Mouse (Mus musculus): ENCODE measurements around the gene Muc1. TPM values are rescaled to one million over a fixed set of nuclear protein-coding genes. Genes with fewer than 3 reads are reported as not detected.
"Not testable (repeated sequence)": the region's sequence is repeated elsewhere in the genome, so short reads cannot be mapped to it uniquely, and the experiment has no call there.

Gene Muc1
- total RNA-seq, 2 experiments from 2014 or later, result 0.56 TPM; not detected in 1

GRCm38 (mm10) chr3:89210162-89210561 lies 18.7 kb upstream of the Muc1 start:
- DNase-seq, result no peak

DNA sequence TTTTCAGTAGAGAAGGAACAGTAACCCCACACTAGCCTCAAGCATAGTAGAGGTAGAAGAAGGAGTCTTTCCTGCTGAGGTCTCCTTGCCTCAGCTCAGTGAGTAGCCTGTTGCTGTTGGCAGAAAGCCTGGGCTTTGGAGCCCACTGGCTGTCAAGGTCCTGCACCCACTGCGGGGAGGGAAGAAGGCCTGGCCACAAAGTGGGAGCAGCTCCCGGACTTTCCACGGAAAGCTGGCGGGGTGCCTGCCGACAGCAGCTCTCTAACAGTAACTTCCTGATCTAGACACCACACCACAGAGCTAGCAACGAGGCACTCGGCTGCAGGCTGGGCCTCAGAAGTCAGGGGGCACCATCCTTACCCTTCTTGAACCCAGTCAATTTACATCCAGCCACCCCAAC lies 18.1 kb upstream of the Muc1 start:
- peak; percentile 57 to 71 for DNase-seq

- DNase-seq, result peak; percentile 95 to 98
Measured at GRCm38 (mm10) chr3:89213803-89214530, 14.9 kb upstream of the Muc1 start.

DNA sequence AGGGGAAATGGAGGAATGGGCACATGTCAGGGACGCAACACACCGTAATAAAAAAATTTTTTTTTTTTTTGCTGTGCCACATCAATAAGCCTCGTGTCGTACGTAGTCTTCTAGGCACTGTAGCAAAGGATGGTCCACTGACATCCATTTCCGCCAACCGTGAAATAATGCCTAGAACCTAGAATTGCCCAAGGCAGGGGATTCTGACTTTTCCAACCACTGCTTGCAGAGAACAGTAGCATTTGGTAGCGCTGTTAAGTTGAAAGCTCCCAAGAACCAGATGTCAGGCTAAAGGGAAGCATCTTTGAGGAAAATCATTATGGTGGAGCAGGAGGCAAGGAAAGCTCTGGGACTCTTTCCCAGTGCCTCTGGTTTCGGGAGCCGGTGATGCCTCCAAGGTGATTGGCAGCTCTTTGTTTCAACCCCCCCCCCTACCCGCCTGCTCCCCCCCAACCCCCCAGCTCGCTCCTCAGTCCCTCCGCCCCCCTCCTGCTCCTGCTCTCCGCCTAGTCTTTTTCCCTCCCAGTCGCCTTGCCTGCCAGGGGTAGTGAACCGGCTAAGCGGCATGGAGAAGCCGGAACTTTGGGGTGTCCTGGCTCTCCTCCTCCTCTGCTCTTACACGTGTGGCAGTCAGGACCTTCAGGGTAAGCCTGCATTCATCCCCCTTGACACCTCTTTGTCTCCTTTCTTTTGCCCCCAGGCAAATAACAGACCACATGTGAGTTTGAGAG lies 14.0 kb upstream of the Muc1 start, which contains the start of gene Thbs3:
Gene Thbs3 (plus strand): TSS at position 500 of the 731 bp plus-strand sequence.
- no peak for DNase-seq

DNA sequence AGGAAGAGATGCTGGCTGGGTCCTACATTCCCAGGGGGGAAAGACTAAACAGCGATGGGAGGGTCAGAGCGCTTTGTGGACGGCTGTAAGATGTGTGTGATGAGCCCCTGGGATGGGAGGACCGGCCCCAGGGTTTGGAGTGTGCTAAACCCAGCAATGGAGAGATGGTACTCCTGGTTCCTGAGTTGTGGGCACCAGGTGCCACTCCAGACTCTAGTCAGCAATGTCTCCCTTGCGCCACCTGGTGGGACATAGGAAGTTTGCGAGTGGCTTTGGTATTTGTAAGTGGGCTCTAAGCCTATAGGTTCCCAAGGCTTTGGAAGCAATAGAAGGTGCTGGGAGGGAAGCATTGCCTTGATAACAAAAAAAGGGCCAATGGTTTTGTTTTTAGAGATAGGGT lies 13.0 kb upstream of the Muc1 start:
- peak; percentile 81 to 87 for DNase-seq

DNA sequence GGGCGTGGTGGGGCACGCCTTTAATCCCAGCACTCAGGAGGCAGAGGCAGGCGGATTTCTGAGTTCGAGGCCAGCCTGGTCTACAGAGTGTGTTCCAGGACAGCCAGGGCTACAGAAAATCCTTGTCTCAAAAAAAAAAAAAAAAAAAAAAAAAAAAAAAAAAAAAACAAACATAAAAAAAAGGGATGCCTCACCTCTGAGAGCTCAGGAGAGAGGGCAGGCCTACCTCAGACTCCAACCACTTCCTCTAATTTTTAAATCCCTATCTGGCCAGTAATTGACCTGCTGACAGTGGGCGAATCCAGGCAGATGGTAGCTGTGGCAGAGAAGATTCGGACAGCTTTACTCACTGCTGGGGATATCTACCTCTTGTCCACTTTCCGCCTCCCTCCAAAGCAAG lies 12.4 kb upstream of the Muc1 start:
- not testable (repeated sequence) for DNase-seq

- DNase-seq, result no peak
Measured at GRCm38 (mm10) chr3:89218271-89218670, 10.6 kb upstream of the Muc1 start.

GRCm38 (mm10) chr3:89219546-89219945 lies 9.3 kb upstream of the Muc1 start:
- DNase-seq, result no peak

GRCm38 (mm10) chr3:89221167-89221566 lies 7.7 kb upstream of the Muc1 start:
- no peak for DNase-seq

GRCm38 (mm10) chr3:89224796-89225195 lies 4.1 kb upstream of the Muc1 start:
- no peak for DNase-seq

DNA sequence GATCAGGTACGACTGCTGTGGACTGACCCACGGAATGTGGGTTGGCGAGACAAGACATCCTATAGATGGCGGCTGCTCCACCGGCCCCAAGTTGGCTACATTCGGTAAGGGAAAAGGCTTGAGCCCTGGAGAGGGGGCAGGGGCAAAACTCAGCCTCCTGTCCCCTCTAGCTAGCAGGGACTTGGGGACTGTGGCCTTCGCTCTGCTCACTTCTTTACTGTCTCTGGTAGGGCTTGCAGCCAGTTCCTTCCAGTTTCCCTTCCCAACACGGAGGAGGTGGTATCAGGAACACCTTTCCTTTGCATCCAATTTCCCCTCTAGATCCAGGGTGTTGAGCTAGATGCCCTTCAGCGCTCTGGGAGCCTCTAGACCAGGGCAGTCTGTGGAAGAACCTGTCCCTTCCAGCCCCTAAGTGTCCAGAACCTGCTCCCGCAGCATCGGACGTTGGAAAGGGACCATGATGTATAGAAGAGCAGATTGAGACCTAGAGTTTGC lies 3.5 kb upstream of the Muc1 start:
- no peak for DNase-seq

DNA sequence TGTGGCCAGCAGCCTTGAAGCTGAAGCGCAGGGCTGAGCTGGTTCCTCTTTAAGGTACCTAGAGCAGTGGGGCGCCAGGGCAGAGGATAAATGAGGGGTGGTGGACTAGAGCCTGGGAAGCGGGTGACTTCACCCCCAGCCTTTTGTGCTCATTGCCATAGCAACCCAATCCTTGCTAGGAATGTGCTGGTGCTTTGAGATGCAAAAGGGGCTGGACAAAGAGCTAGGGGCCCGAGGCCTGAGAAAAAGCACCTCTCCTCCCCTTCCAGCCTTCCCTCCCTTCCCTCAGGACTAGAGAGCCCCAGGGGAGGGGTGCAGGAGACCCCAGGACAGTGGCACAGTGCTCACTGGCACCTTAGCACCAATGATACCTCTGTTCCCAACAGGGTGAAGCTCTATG lies 2.9 kb upstream of the Muc1 start:
- no peak for DNase-seq

DNA sequence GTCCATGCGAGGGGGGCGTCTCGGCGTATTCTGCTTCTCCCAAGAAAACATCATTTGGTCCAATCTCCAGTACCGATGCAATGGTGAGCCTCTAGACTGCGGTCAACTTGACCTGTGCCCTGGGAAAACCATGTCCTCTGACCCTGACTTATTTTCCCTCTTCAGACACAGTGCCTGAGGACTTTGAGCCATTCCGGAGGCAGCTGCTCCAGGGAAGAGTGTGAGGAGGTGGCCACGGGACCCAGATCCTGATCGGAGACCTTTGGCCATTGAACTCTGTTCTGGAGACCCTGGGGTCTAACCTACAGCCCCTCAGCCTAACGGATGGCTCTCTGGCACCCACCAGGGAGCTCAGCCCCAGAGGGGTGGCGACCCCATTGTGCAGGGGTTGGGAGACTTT lies 2.5 kb upstream of the Muc1 start:
- no peak for DNase-seq

GRCm38 (mm10) chr3:89226900-89227299 lies 2.0 kb upstream of the Muc1 start, which contains the start of gene Mtx1:
Mtx1 (minus strand) TSS chr3:89227088.
- no peak for DNase-seq

DNA sequence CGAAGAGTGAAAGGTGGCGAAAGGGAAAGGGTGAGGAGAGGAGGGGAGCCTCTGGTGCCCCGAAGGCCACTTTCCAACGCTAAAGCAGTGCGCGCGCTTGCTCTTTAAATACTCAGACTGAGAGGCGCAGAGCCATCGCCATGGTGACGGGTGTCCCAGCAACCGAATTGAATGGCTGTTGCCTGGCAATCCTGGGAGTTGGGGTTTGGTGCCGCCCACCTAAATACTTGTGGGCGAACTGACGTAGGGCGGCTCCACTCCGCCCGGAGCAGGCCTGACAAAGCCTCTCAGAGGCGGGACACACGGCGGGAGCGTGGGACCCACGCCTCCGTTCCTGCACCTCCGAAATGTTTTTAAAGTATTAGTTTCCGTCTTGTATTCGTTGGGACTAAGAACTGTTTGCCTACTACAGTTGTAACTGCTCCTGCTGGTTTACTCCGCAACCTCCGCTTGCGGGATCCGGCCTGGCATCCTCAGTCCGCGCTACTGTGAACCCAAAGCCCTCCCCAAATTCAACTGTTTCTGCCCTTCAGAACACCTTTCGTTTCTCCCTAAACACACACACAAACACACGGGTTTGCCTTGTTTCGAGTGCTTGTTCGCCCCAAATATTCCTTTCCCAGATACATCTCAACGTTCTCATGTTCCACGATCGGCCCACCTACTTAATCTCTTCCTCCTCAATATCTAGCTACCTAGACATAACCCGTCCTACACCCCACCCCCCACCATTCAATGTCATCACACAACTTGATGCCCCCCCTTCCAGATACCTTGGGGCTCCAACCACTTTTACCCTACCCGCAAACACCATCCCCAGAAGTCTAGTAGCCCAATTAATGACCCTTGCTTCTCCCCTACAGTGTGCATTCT lies 1.3 kb upstream of the Muc1 start:
- DNase-seq, result peak; percentile 92

- DNase-seq, result peak; percentile 89 to 91
Measured at GRCm38 (mm10) chr3:89228180-89228549, 692 bp upstream of the Muc1 start.

- no peak for DNase-seq
Measured at GRCm38 (mm10) chr3:89229276-89229675, 419 bp downstream of the Muc1 start.

DNA sequence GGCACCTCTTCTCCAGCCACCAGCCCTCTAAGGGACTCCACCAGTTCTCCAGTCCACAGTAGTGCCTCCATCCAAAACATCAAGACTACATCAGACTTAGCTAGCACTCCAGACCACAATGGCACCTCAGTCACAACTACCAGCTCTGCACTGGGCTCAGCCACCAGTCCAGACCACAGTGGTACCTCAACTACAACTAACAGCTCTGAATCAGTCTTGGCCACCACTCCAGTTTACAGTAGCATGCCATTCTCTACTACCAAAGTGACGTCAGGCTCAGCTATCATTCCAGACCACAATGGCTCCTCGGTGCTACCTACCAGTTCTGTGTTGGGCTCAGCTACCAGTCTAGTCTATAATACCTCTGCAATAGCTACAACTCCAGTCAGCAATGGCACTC lies 1.7 kb downstream of the Muc1 start:
- no peak for DNase-seq

DNA sequence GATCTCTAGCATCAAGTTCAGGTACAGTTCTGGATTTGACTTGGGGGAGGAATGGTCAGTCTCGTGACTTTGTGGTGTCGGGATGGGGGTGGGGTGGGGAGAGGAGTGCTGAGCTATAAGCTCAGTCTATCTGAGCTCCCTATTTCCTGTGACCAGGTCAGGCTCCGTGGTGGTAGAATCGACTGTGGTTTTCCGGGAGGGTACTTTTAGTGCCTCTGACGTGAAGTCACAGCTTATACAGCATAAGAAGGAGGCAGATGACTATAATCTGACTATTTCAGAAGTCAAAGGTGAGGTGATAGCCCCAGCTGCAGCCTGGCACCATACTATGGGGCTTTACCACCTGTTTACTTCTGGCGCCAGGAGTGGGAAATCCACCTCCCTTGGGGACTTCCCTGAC lies 2.5 kb downstream of the Muc1 start:
- DNase-seq, result no peak

- DNase-seq, result no peak
Measured at GRCm38 (mm10) chr3:89231772-89232275, 3.0 kb downstream of the Muc1 start.

GRCm38 (mm10) chr3:89232614-89233013 lies 3.8 kb downstream of the Muc1 start:
- no peak for DNase-seq

DNA sequence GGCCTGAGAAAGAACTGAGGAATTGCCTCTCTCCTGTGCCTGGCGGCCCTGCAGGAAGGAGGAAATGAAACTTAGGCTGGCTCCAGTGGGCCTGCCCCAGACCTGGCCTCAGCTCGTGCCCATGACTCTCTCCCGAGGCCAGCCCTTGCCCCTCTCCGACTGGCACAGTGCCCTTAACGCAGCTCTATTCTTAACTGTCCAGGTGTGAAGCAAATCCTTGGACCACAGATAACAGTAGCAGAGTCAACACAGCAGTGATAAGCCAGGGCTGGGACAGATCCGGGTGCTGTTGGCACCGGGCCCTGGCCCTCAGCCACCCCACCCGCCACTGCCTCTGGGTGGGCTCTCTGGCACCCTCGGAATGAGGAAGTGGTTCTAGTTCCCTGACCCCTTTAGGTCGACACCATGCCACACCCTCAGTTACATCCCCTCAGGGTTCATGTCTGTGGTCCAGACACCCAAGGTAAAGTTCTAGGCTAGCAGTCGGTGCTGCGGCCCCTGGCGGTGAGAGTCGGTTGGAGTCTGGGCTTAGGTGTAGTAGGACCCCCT lies 4.8 kb downstream of the Muc1 start:
- DNase-seq, result no peak

Measured in adrenal gland, postnatal 36 days (tissue).